Mouse (Mus musculus) thymus, postnatal 4 days (tissue): ENCODE results near the gene Ddx41.

Experiments
- DNase-seq: peaks from one replicate; pipeline ENCODE4 v3.0.0; 2021

The Ddx41 gene

DNA sequence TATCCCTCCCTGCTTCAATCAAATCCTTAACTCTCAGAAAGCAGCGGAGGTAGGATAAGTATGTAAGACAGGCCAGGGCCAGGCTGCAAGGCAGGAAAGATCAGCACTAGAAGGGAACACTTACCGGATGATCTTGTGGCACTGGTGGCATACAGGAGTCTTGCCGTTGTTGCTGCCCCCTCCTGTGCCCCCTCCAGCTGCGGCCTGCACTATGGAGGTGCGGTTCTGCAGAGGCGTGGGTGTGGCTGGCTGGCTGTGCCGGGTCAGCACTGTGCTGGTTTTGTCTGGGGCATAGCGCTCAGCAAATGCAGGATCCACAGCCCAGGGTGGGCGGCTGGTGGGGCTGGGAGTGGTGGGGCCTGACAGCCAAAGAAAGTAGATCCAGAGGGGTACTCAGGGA is 30.6 kb downstream of the Ddx41 start:
- DNase-seq = no peak

DNA sequence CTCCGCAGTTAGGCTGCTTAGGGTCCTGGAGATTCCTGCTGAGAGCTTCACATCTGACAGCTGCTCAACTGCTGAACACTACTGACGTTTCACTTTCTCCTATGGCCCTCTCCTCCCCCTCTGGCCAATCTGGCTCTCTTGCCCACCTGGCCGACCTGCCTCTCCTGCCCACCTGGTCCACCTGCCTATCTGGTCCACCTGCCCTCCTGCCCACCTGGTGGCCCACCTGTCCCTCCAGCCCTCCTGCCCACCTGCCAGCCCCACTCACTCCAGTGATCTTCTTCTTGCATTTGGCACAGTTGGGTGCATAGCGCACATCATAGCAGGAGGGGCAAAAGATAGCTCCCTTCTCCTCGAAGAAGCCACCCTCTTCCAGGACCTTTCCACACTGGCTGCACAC is 32.1 kb downstream of the Ddx41 start:
- DNase-seq = no peak

DNA sequence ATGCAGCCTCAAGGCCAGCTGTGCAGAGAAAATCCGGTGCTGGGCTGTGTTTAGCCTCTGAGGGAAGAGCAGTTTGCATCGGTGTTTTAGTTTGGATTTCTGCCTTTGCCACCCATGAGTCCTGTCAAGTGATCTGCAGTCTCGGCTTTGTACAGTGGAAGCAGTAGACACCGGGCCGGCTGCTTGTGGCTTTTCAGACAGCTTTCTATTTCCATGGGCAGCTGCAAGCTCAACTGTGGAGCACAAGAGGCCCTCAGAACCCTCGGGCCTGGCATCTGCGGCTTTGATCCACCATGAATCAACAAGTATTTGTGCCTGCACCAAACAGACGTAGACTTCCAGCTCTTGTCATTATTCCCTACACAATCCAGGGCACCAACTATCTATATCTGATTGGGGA is 34.1 kb downstream of the Ddx41 start:
- peak; percentile 40 for DNase-seq

- DNase-seq = no peak
These were observed 35.9 kb downstream of the Ddx41 start for GRCm38 (mm10) chr13:55500575-55500974.

- DNase-seq = no peak
These were observed 37.6 kb downstream of the Ddx41 start for GRCm38 (mm10) chr13:55498906-55499305.

- no peak for DNase-seq
These were observed 39.8 kb downstream of the Ddx41 start for GRCm38 (mm10) chr13:55496661-55497060.

- DNase-seq = no peak
These were observed 40.8 kb downstream of the Ddx41 start for GRCm38 (mm10) chr13:55495702-55496101.

- DNase-seq = no peak
These were observed 41.4 kb downstream of the Ddx41 start for GRCm38 (mm10) chr13:55494883-55495621.

DNA sequence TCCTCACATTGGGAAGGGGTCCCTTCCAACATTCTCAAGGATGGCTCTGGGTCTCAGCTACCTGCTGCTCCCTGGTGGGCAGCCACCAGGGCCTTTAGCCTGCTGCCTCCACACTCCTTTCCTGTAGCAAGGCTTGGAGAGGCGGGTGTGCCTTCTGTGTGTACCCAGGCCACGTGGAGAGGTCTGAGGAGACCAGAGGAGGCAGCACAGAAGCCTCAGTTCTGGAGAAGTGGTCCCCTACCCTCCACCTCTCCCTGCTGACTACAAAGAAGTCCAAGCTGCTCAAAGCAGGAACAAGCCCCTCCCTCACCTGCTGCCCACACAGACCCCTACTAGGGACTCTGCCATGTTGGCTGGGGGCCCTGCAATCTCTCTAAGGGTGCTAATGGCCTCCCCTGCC is 42.2 kb downstream of the Ddx41 start:
- DNase-seq = no peak

DNA sequence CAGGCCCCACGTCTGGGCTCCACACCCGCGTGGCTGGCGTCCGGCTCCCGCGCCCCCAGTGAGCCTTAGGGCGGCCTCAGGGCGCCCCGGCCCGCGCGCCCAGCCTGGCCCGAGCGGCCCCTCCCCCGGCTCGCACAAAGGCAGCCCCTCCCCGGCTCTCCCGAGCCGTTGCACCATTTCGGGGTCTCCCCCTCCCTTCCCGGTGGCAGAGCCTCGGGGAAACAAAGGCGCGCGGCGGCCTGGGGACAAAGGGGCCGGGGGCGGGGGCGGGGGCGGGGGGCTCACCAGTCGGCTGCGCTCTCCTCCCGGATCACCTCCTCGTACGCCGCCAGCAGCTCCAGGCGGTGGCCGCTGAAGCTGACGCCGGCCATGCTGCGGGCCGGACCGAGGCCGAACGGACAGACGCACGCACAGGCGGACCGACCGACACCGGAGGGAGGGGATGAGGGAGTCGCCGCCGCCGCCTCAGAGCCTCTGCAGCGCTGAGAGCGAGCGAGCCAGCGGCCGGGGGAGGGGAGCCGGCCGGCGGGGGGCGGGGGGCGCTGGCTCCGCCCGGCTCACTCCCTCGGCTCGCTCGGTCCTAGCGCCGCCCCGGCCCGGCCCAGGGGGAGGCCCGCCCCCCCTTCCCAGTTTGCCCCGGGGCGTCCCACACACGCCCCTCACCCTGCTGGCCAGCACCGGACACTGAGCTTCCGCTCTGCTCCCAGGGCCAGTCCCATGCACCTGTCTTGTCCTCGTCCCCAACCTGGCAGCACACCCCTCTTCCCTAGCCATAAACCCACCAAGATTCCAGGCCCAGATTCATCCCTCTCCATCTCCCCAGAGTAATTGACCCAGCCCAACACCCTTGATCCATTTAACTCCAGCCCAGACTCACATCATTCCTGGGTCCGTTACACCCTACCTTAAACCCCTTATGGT is 48.6 kb downstream of the Ddx41 start, which contains the start of gene Dbn1:
Gene Dbn1, minus strand, starts transcription at position 534 of the 921 bp plus-strand sequence.
- no peak for DNase-seq

GRCm38 (mm10) chr13:55486916-55487577 is 49.4 kb downstream of the Ddx41 start:
- DNase-seq = peak; percentile 53

DNA sequence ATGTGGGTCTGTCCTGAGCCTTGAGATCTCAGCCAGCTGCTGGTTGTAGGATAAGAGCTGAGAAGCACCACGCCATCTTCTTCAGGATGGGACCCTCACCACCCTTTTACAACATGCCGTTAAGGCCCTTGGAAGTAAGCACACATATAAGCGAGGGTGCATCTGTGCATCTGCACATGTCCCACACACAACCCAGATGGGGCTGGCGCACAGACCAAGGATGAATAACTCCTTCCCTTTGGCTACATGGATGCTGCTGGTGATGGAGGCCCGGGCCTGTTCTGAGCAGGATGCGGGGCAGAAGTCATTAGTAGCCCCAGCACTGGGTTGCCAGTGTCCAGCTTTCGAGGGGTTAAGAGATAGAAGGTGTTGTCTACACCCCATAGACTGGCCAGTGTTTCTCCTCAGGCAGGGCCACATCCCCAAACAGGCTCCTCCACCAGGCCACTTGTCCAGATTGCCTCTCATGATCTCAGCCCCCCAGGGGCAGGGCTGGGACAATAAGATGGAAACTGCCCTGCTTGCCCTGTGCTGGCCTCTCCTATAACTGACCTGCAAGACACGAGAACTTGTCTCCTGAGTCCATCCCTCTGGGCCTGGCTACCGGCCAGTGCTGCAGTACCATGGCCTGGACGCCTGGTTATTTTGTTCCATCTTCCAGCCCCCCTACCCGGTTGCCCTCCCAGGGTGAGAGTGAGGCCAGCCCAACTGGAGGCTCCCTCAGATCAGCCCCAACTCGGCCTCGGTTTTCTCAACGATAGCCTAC is 50.2 kb downstream of the Ddx41 start:
- DNase-seq = no peak

- DNase-seq = peak; percentile 42
These were observed 51.9 kb downstream of the Ddx41 start for GRCm38 (mm10) chr13:55484520-55485088.

DNA sequence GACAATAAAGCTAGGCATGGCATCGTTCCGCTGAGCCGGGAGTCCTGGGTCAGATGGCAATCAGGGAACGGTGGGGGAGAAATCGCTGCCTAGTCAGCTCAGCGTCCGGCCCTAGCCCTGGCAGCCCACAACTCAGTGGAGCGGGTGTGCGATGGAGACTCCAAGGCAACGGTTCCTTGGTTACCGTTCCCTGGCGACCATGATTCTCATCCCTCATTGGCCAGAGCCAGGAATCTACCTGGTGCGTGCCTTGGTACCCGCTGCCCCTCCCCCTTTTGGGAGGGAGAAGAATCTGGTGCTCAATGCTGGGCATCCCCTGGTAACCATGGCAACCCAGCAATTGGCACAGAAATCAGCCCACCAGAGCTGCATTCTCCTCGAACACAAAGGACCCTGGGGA is 52.9 kb downstream of the Ddx41 start:
- DNase-seq = no peak

DNA sequence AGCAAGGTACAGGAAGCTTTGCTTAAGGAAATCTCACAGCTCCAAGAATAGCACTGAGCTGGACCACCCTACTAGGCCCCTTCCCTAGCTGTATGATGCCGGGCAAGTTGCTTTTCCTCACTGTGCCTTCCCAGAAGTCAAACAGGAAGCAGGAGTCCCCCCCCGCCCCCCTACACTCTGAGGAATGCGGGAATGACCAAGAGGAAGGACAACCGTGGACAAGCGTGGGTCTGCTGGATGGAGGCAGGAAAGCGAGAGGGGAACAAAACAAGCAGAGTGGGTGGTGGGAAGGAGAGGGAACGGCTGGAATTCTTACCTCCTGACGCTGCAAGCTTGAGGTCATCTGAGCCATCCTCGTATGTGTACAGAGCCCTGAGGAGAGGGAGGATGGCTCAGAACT is 53.4 kb downstream of the Ddx41 start:
- no peak for DNase-seq

GRCm38 (mm10) chr13:55482542-55482941 is 53.9 kb downstream of the Ddx41 start:
- no peak for DNase-seq
